ENCODE assay signal across 21 mouse cellular contexts in genomic region chr5:16105701-16106100, GRCm38 (mm10).
"Had no signal": no experiment of that assay in that cellular context is flagged by ENCODE, and none has a peak within 500 bp of the region (broad histone marks: within the 10 kb centered on the region; RNA-seq: fewer than 3 reads in every experiment).

No protein-coding gene starts in this region.

- H3K36me3 ChIP-seq: limb, embryonic 12.5 days; limb, embryonic 15.5 days; neural tube, embryonic 12.5 days; neural tube, embryonic 15.5 days had no signal

- ATAC-seq: liver, postnatal 0 days; lung, postnatal 0 days had no signal

- DNase-seq: kidney, adult 9 months; kidney, postnatal 14 days; kidney, postnatal 4 days; left cerebral cortex, postnatal 4 days; liver, postnatal 0 days; lung, embryonic 14.5 days; right cerebral cortex, adult 18-20 months; right cerebral cortex, postnatal 14 days; right cerebral cortex, postnatal 4 days; thymus, adult 2 months; thymus, postnatal 14 days; thymus, postnatal 4 days had no signal

- H3K27ac ChIP-seq: limb, embryonic 12.5 days; limb, embryonic 15.5 days; liver, embryonic 14.5 days; macrophage; neural tube, embryonic 12.5 days; neural tube, embryonic 15.5 days; stomach, postnatal 0 days had no signal

- H3K27me3 ChIP-seq: limb, embryonic 12.5 days; limb, embryonic 15.5 days; neural tube, embryonic 12.5 days; neural tube, embryonic 15.5 days had no signal

- H3K4me1 ChIP-seq: limb, embryonic 15.5 days; neural tube, embryonic 12.5 days; neural tube, embryonic 15.5 days had no signal

- H3K9me3 ChIP-seq: limb, embryonic 12.5 days; limb, embryonic 15.5 days; neural tube, embryonic 12.5 days; neural tube, embryonic 15.5 days had no signal

- H3K4me2 ChIP-seq: limb, embryonic 12.5 days; limb, embryonic 15.5 days; liver, embryonic 11.5 days; lung, embryonic 14.5 days; neural tube, embryonic 12.5 days; neural tube, embryonic 15.5 days had no signal

- H3K4me3 ChIP-seq: limb, embryonic 12.5 days; limb, embryonic 15.5 days; neural tube, embryonic 12.5 days; neural tube, embryonic 15.5 days had no signal

- H3K9ac ChIP-seq: limb, embryonic 12.5 days; limb, embryonic 15.5 days; liver, embryonic 14.5 days; liver, postnatal 0 days; lung, embryonic 14.5 days; neural tube, embryonic 12.5 days; neural tube, embryonic 15.5 days had no signal
